Comparison of ENCODE assay signal across 9 mouse cellular contexts in the genomic region with DNA sequence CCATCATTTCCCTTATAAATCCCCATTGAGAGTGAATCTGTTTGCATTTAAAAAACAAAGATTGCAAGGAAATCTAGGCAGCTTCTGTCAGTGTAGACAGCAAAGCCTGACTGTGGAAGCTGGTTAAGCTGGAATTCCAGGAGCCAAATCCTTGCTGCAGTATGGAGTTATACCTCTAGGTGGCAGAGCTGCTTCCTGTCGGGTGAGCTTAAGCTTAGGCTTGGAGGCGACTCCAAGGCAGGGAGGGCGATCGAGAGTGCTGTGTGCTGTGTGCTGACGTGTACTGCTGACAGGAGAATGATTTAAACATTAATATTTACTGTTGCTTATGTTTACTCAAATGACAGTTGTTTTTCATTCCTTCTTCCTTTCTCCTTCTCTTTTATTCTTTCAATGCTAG.
DNase-seq lines count a peak whose midpoint lies in the region; ATAC-seq and TF ChIP-seq lines count a peak whose summit lies in the region.
"Had no signal": no experiment of that assay in that cellular context is flagged by ENCODE, and none has a peak within 500 bp of the region (broad histone marks: within the 10 kb centered on the region; RNA-seq: fewer than 3 reads in every experiment).

No protein-coding gene starts in this region.

- peaks cover 6% of the 10 kb centered on the region for H3K36me3 ChIP-seq in C2C12 (ENCODE audit: control insufficient read depth, insufficient read depth)
- H3K36me3 ChIP-seq in intestine, embryonic 16.5 days (ENCODE audit: control insufficient read depth, insufficient read depth, low read length): no peaks in the 10 kb centered on the region
- peaks cover 31% of the 10 kb centered on the region for H3K36me3 ChIP-seq in liver, adult 2 months (ENCODE audit: control insufficient read depth, insufficient read depth, low read length)

- H3K27me3 ChIP-seq in C2C12 (ENCODE audit: control insufficient read depth, insufficient read depth, insufficient read length): no peaks in the 10 kb centered on the region
- H3K27me3 ChIP-seq in intestine, embryonic 16.5 days (replicated peaks; ENCODE audit: control insufficient read depth, insufficient read depth, low read length): no peaks in the 10 kb centered on the region
- H3K27me3 ChIP-seq in liver, adult 2 months (ENCODE audit: control insufficient read depth, insufficient read depth, low read length): no peaks in the 10 kb centered on the region
- H3K27me3 ChIP-seq: heart, embryonic 15.5 days had no signal

- no peak overlapping the region for H3ac ChIP-seq in C2C12 (ENCODE audit: control insufficient read depth, insufficient read length, low read depth)

- no peaks in the 10 kb centered on the region for H3K9me3 ChIP-seq in intestine, embryonic 16.5 days (ENCODE audit: control insufficient read depth, low read length)
- H3K9me3 ChIP-seq: heart, embryonic 15.5 days had no signal

- no peaks in the 10 kb centered on the region for H3K79me2 ChIP-seq in C2C12 (ENCODE audit: control insufficient read depth, insufficient read depth)
- H3K79me2 ChIP-seq in liver, adult 2 months (ENCODE audit: control insufficient read depth, insufficient read depth, low read length): peaks cover 54% of the 10 kb centered on the region

- no peak overlapping the region for H3K27ac ChIP-seq in intestine, embryonic 16.5 days (ENCODE audit: low read length)
- H3K27ac ChIP-seq in liver, adult 2 months (replicated peaks; ENCODE audit: insufficient read depth, low read depth, low read length): no peak overlapping the region
- H3K27ac ChIP-seq: heart, embryonic 15.5 days had no signal

- no peak for TF ChIP-seq POLR2A in liver, adult 2 months (IDR thresholded peaks at IDR 0.05; ENCODE audit: extremely low read depth, insufficient read depth, low read length)

- peaks cover 2% of the 10 kb centered on the region for H3K79me3 ChIP-seq in C2C12 (ENCODE audit: low read depth)

- peak; percentile 79 for ATAC-seq in erythroid progenitor cell, adult 5-6 weeks (replicated peaks; ENCODE audit: low FRiP score, poor library complexity, severe bottlenecking)
- peak; percentile 32; the same call in 1 of the 2 replicates for ATAC-seq in intestine, embryonic 16.5 days

- H3K4me1 ChIP-seq in intestine, embryonic 16.5 days (ENCODE audit: control insufficient read depth, insufficient read depth, low read length): peaks cover 7% of the 10 kb centered on the region
- no peaks in the 10 kb centered on the region for H3K4me1 ChIP-seq in liver, adult 2 months (ENCODE audit: control insufficient read depth, insufficient read depth, low read length)

- H3K4me3 ChIP-seq in C2C12 (ENCODE audit: insufficient read depth, poor library complexity, severe bottlenecking): no peak overlapping the region
- no peak overlapping the region for H3K4me3 ChIP-seq in intestine, embryonic 16.5 days (ENCODE audit: low read length)
- no peak overlapping the region for H3K4me3 ChIP-seq in liver, adult 2 months (ENCODE audit: insufficient read depth, low read depth, low read length)
- H3K4me3 ChIP-seq: heart, embryonic 15.5 days had no signal

- DNase-seq in gastrocnemius, adult 18-20 months (ENCODE audit: low spot score): peak; percentile 79
- no peak for DNase-seq in gastrocnemius, postnatal 25 days
- peak; percentile 95 for DNase-seq in brain, adult 2 months (ENCODE audit: low read depth, low spot score)
- peak; percentile 70 for DNase-seq in liver, adult 2 months (ENCODE audit: extremely low read depth, low read depth, low spot score)
- DNase-seq in retina, postnatal 1 day: peak; percentile 82

- H3K9ac ChIP-seq in intestine, embryonic 16.5 days (ENCODE audit: low read depth, low read length): no peak overlapping the region
- no peak overlapping the region for H3K9ac ChIP-seq in liver, adult 2 months (ENCODE audit: low read depth, low read length)
- H3K9ac ChIP-seq: heart, embryonic 15.5 days had no signal

- TF ChIP-seq CTCF in C2C12 (IDR thresholded peaks at IDR 0.05; ENCODE audit: control insufficient read depth, insufficient read depth, insufficient read length): peak; percentile 33
- peak; percentile 84 for TF ChIP-seq CTCF in liver, adult 2 months (IDR thresholded peaks at IDR 0.05; ENCODE audit: low read depth, low read length)

- WGBS in intestine, embryonic 16.5 days: 36% methylated on average over 5 of the region's 5 CpGs
- 50% methylated on average over 5 of the region's 5 CpGs for WGBS in liver, adult 2 months

- no peak overlapping the region for H3K4me2 ChIP-seq in intestine, embryonic 16.5 days (ENCODE audit: low read depth, low read length)
- H3K4me2 ChIP-seq: heart, embryonic 15.5 days had no signal

TF ChIP-seq in C2C12, 6 proteins besides CTCF, POLR2A, EP300 and RAD21:
- TF ChIP-seq MAX (IDR thresholded peaks at IDR 0.05) (no peak), CEBPB (IDR thresholded peaks at IDR 0.05; ENCODE audit: low read depth) (no peak), USF1 (IDR thresholded peaks at IDR 0.05; ENCODE audit: low read depth) (no peak), MYOD1 (IDR thresholded peaks at IDR 0.05; ENCODE audit: control insufficient read depth, insufficient read length, low read depth) (no peak), MYOG (IDR thresholded peaks at IDR 0.05; ENCODE audit: control insufficient read depth, extremely low read depth, insufficient read length) (no peak), FOSL1 (IDR thresholded peaks at IDR 0.05; ENCODE audit: insufficient read depth, low read length, poor library complexity, severe bottlenecking) (no peak)
